Mouse (Mus musculus) CD4-positive helper T cell, adult 2 months (primary cell): ENCODE measurements at regions not wholly inside any gene's neighbourhood (a gene's known extent, or its start where the extent isn't known, plus 50 kb on each side); places are given as distances from the start of the nearest gene placed in this dataset.

Experiments
- DNase-seq: peaks from one replicate; pipeline ENCODE4 v3.0.0-alpha.2; 2012; ENCODE audit warnings: low read depth, missing footprints, low spot score

DNA sequence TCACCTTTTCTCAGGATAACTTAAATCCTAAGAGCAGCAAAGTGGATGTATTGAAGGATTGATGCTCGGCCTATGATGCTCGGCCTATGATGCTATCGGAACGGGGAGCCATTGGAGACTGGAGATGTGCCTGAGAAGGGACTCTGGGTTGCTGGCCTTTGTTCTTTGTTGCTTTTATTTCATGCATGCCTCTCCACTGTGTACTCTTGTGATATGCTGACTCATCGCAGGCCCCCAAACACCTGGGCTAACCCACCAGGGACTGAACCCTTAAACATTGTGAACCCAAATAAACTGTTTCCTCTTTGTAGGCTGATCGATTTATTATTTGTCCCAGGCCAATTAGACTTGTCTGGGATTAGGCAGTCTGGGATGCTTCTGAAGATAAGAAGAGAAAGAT lies 61.9 kb downstream of the Pdcl3 start:
- no peak for DNase-seq

DNA sequence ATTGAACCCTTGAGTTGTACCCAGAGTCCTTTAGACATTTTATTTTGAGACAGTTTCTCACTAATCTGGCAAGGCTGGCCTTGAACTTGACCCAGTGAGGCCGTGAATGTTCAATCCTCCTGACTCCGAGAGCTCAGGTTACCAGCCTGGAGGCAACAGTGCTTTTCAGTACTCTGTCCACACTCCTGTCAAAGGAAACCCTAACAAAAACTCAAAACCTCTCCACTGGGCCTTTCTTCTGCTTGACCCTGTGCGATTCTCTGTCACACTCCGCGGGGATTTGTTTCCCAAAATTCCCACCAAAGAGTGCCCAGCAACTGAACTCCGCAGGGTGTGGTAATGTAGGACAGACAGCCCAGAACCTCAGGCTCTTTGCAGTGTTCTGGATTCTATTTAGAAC lies 71.9 kb downstream of the Pdcl3 start:
- DNase-seq = no peak

DNA sequence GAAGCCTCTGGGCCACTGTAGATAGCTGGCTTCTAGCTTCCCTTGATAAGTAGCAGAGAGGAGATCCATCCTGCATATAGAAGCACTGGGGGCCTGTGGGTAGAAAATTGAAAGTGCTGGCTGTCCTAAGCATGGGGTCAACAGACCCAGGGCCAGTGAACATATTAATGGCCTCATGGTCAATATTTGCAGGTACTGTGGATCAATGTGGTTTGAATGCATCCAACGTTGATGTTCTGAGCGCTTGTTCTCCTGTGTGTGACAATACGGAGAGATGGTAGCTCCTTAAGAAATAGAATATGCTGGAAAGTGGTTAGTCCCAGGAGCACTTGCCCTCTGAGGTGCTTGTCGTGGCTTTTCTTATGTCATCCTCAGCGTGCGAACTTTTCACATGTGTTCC lies 77.1 kb downstream of the Pdcl3 start:
- DNase-seq = no peak

DNA sequence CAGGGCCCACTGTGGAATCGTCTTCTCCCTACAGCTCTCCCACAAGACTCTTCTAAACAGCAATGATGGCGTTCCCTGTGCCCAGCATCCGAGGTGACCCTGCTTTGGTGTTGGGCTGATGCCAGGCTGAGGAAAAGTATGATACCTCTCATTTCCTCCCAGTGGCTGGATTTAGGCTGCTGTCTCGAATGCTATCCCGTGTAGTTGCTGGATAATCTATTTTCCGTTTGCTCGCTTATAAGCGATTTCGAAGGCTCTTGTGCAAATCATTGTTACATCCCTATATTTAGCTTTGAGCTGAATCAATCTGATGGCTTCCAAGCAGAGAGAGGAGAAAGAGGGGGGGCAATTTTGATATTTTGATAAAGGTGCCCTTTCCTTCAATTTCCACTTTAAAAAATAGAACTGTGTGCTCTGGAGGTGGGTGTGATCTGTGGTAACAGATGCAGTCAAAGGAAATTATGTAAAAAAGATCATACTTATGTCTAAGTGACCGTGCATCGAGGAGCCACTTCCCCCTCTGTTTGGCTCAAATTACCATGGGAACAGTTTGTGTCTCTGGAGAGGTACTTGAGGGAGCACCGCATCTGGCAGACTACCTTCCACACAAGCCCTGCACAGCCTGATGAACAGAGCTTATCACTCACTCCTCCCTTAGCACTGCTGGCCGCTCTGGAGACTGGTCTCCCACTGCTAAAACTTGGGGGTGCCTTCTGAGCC lies 78.4 kb downstream of the Pdcl3 start:
- no peak for DNase-seq

DNA sequence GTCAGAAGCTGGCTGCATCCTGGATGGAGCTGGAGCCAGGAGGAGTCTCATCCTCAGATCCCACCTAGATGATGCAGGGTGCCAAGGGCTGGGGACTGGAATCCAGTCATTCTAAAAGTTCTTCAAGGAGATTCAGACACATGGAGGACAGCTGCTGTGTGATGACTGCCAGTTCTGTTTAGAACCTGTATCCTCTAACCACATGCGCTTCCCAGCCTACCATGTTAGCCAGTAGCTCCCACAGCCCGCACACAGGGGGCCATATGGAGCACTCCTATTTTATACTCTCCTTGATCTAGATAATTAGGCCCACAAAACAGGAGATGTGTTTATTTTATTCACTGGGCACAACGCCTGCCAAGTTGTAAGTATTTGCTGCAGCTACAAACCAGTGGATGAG lies 79.4 kb downstream of the Pdcl3 start:
- DNase-seq = no peak

DNA sequence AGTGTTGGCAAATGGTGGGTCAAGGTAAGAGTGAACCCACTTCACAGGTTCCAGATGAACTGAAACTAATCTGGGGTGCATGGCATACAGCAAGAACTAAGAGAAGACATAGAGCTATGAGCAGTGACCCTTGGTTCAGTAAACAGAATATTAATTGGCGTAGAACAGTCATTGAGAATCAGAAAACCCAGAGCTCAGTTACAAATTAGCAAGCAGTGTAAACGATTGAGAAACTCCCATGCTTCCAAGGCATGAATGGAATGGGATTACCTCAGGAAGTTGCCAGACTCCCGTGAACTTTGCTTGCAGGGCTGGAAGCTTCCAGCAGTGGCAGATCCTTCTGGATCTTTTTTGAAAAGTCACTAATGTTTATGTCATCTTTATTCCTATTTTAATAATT lies 82.5 kb downstream of the Pdcl3 start:
- DNase-seq = no peak

DNA sequence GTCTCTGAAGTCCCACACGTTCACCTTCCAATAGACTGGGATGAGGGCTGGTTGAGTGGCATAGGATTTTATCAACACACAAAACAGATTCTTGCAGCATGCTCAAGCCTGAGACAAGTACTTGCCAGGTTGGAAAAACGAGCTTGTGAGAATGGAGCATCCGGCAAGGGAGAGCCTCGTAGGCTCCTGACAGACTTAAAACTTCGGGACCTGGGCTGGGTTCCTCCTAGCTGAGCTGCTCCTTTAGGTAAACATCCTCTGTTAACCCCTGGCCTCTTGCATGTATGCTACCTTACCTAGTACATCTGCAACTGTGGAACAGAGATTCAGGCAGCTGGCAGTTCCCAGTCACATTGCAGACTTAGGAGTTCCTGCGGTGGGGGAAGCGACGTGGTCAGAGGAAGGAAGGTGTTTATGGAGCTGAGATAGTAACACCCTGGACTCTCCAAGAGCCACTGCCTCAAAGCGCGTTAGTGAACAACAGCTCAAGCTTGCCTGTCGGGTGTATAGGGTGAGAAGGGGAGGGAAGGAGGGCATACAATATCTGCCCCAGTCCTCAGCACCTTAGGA lies 83.8 kb downstream of the Pdcl3 start:
- no peak for DNase-seq

GRCm38 (mm10) chr1:39069676-39070075 lies 84.3 kb downstream of the Pdcl3 start:
- no peak for DNase-seq

- no peak for DNase-seq
These were observed 90.6 kb downstream of the Pdcl3 start for GRCm38 (mm10) chr1:39075966-39076365.

DNA sequence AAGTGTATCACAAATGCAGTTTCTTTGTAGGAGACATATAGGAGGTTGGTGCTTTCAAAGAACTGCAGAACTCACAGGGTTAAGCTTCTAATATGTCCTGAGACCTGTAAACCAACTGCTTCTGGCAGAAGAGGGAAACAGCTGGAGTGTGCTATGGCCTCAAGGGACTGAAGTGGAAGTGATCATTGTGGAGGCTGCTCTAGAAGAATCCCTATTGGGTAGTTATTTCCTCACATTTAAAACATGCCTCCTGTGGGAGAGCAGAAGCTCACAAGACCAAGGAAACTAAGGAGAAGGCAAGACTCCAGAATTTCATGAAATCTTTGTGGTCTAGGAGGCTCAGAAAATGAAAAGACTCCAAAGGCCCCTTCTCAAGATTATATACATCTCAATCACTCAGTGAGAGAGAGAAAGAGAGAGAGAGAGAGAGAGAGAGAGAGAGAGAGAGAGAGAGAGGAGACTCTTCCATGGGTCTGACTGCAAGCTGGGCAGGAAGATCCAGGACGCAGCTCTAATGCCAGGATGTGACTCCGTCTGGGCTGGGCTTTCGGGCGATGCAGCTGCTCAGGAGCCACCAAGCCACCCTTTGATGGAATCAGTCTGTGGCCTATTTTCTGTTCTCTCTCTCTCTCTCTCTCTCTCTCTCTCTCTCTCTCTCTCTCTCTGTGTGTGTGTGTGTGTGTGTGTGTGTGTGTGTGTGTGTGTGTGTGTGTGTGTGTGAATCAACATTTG lies 93.3 kb downstream of the Pdcl3 start:
- DNase-seq = no peak

- DNase-seq = no peak
These were observed 98.8 kb downstream of the Pdcl3 start for GRCm38 (mm10) chr1:39083911-39084826.

- DNase-seq = no peak
These were observed 100.9 kb downstream of the Pdcl3 start for GRCm38 (mm10) chr1:39086273-39086672.

DNA sequence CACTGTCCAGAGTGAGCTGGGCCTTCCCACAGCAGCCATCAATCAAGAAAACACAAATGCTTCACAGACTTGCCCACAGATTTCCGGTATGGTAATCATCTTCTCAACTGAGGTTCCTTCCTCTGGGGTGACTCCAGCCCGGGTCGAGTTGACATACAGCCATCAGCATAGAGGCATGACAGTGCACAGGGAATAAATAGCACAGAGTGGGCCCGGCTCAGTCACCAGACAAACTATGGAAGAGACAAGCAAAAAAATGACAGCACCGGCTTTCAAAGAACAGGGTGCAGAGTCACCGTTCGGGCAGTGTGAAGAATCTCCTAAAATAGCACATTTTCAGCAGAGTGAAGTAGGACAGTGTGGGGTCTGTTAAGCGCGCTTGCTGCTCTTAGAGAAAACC lies 103.7 kb upstream of the Npas2 start:
- DNase-seq = peak; percentile 32

DNA sequence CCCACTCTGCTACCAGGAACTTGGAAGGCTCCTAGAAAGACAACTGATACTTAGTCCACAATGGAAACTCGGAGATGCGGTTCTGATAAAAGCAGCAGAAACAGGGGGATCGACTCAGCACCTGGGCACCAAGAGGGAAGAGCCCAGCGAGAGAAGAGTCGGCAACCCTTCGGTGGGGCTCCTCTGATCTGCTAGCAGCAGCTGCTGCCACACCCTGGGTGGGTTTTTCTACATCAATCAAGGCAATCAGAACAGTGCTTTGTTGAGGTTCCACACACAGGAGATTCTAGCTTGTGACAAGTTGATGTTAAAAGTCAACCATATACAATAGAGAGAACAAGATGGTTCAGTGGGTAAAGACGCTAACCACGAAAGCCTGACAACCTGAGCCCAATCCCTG lies 102.4 kb upstream of the Npas2 start:
- DNase-seq = peak; percentile 62

GRCm38 (mm10) chr1:39091638-39092037 lies 101.9 kb upstream of the Npas2 start:
- DNase-seq = no peak

DNA sequence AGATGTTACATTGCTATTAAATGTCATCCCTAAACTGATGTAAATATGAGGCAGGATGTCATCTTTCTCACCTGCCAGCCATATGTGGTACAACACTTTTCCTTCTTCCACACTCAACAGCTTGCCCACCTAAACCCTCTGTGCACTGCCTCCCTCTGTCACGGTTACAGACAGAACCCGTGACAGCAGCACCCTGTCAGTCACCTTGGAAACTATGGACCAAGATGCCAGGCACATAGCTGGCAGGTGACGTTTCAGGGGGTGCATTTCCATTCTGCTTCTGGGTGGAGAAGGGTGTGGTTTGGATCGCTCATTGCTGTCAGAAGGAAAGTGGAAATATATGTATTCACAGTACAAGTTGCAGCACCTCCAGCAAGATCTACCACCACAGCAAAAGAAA lies 100.2 kb upstream of the Npas2 start:
- DNase-seq = no peak

DNA sequence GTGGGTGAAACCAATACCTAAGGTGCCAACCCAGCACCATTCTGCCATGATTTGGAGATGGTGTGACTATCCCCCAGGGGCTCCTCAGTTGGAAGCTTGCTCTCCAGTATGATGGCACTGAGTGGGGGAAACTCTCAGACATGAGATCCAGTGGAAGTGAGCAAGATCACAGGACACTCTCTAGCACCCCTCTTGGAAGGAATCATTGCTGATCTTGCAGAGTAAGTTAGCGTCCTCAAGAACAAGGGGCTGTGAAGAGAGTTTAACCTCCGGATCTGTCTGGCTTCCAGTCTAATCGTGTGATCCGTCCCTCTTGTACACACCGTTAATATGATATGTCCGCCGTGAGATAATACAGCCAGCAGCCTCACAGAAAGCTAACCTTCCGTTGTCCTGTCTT lies 99.5 kb upstream of the Npas2 start:
- no peak for DNase-seq

DNA sequence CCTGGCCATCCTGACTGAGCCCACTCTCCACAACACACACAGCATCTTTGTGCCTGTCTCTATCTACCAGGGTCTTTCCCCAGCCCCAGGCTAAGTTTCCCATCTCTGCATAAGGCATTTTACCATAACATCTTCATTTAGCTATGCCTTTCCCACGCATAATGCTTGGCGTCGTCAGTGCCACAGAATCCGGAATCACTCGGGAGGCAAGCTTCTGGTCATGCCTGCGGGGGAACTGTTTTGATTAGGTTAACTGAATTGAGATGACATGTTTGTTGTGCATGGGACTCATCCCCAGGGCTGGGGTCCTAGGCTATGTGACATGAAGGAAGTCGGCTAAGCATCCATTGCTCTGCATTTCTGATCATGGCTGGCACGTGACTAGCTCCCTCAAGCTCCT lies 97.6 kb upstream of the Npas2 start:
- no peak for DNase-seq

DNA sequence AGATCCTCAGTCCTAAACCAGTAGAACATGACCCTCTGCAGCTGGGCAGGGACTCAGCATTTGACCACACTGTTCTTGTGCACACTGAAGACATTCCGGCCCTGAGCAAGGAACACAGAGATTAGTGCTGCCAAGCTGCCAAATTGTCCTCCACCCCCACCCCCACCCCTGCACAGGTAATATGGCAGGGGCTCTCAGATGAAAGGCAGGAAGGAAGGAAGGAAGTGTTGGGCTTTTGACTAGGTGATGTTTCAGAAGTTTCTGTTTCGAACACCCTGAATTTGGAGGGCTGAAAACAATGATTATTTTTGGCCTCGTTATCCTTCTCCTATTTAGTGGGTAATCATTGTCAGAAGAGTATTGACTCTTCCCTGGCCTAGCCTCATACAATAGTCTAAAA lies 96.8 kb upstream of the Npas2 start:
- peak; percentile 41 for DNase-seq

DNA sequence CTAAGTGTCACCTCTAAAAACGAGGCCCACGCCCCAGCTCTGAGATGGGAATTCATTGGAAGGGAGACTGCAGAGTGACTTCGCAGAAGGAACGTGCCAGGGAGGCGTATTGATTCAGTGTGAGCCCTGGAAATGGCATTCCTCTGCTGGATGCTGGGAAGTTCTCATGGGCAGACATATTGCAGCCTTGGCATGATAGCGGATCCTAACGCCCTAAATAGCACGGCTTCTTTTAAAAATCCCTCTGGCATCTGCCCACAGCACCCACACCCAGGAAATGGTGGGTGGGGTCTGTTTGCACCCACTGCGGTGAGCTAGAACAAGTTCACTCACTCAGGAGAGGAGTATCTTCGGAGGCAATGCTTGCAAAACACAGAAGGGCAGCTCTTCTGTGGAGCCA lies 96.0 kb upstream of the Npas2 start:
- DNase-seq = peak; percentile 50

DNA sequence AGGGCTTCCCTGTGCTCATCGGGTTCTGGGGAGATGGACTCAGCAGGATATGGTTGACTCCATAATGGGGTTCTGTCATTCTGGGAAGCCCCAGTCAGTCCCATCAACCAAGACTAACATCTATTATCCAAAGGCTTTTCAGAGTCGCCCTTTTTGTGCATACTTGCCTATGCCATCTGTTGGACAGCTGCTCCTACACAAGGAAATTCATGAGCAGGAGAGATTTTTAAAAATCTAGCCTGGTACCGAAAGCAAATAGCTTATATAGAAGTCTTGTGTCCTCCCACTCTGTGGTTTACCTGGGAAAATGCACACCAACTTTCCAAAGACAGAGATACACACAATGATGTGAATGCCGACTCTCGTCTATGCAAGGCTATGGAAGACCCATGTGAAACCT lies 95.4 kb upstream of the Npas2 start:
- DNase-seq = no peak

DNA sequence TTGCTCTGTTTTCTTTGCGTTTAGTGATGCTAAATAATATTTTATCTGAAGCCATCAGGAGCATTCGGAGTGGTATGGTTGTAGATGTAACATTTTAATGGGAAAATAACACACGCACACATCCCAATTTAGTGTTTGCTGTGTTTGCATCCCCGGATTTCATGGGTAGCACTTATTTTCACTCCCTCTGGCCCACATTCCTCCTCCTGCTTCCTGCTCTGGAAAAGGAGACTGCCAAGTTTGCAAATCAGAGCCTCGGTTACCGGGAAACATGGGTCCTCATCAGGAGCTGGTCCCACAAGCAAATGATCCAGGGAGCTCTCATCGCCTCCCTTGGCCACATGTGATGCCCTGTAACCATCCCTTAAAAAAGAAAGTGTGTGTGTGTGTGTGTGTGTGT lies 94.3 kb upstream of the Npas2 start:
- DNase-seq = no peak
